Mouse (Mus musculus) bone marrow, adult 2 months (tissue): ENCODE results near the gene L3mbtl1. TPM values are rescaled to one million over a fixed set of nuclear protein-coding genes. Genes with fewer than 3 reads are reported as not detected.

Experiments
- H3K27ac ChIP-seq: fragments of 200-500 bp; 2 replicates; pipeline ENCODE4 v1.5.1; 2012; ENCODE audit warnings: low read depth, mild to moderate bottlenecking, control low read depth, inconsistent platforms, low read length; ENCODE audit not compliant: control insufficient read depth, poor library complexity, insufficient read depth
- H3K4me1 ChIP-seq: fragments of 200-500 bp; 2 replicates; pipeline ENCODE4 v1.6.1; 2011; ENCODE audit warnings: low read length; ENCODE audit not compliant: control insufficient read depth, insufficient read depth
- H3K4me3 ChIP-seq: fragments of 200-500 bp; replicated peaks from 2 replicates; pipeline ENCODE3; 2011; ENCODE audit warnings: mild to moderate bottlenecking, low read depth, low read length, control low read depth; ENCODE audit not compliant: control insufficient read depth
- CTCF ChIP-seq: fragments of 200-500 bp; IDR thresholded peaks from 2 replicates; pipeline ENCODE4 v1.5.1; 2011; ENCODE audit warnings: low read length, control low read depth; ENCODE audit not compliant: control insufficient read depth, insufficient read depth
- POLR2A ChIP-seq: fragments of 200-500 bp; IDR thresholded peaks from 2 replicates; pipeline ENCODE4 v1.6.1; 2011; ENCODE audit warnings: low read depth, mild to moderate bottlenecking, control low read depth, low read length, borderline replicate concordance; ENCODE audit not compliant: control insufficient read depth
- WGBS: fragments of 180-500 bp; shearing (Covaris S2); methylation state at CpG from one replicate; pipeline ENCODE4 v1.1.7; 2018; 5-methylcytosine and 5-hydroxymethylcytosine counted together
- polyA plus RNA-seq: library from polyadenylated mRNA; stranded (reverse); fragments of >200 nt; gene quantifications from 2 replicates; pipeline ENCODE4 v1.2.4, GENCODE M21; 2011; ENCODE audit warnings: low replicate concordance; ENCODE audit not compliant: missing spikeins, insufficient read depth, insufficient read length

Gene L3mbtl1
- polyA plus RNA-seq, 1 experiment, result 0.52 TPM

DNA sequence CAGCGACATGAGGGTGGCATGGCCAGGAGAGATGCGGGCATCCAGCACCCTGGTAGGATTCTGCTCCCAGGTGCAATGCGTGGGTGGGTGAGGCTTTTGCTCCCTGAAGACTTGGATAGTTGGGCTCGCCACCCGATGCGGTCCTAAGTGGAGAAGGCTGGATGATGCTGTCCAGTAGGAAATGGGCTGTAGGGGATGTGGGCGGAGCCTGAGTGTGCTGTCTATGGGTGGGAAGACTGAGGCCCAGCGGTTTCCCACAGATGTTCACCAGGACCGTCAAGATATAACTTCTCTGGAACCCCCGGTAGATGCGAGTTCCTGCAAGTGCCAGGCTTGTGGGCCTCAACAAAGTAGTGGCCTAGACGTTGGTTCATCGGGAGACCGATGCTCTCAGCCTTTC lies 4.9 kb downstream of the L3mbtl1 start:
- Histone ChIP-seq H3K4me1 (no peaks in the 10 kb centered on the region; the same call in 1 of the 2 replicates), H3K4me3 (no peak overlapping the region), H3K27ac (no peak overlapping the region)
- WGBS, result 60% methylated on average over 14 of the region's 14 CpGs
- TF ChIP-seq POLR2A (no peak), CTCF (no peak)

DNA sequence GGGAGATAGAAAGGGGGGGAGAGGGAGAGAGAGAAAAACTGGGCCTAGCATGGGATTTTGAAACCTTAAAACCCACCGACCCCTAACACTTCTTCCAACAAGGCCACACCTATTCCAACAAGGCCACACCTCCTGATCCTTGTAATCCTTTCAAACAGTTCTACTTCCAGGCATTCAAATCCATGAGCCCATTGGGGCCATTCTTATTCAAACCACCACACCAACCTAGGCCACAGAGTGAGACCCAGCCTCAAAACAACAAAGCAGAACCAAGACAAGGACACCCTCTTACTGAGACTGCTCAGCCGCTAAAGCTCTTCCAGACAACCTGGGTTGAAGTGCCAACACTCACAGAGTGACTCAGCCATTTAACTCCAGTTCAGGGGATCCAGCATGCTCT lies 7.5 kb downstream of the L3mbtl1 start:
- Histone ChIP-seq H3K27ac (no peak overlapping the region), H3K4me1 (no peaks in the 10 kb centered on the region), H3K4me3 (no peak overlapping the region)
- 84% methylated on average over 2 of the region's 2 CpGs for WGBS
- TF ChIP-seq POLR2A, result no peak
- no peak for TF ChIP-seq CTCF

DNA sequence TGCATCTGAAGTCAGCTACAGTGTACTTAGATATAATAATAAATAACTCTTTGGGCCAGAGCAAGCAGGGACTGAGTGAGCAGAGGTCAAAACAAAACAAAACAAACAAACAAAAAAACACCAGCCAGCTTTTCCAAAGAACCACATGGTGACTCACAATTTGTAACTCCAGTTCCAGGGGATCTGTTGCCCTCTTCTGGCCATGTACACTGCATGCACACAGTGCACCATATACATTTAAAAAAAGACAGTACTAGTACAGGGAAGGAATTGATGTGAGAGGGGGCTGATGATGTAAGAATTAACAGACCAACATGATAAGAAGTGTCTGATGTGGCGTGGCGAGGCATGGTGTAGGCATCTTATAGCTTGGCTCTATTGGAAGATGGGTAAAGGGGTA lies 13.6 kb downstream of the L3mbtl1 start:
- TF ChIP-seq CTCF (no peak), POLR2A (no peak)
- no peak overlapping the region for H3K27ac ChIP-seq
- 79% methylated on average over 2 of the region's 2 CpGs for WGBS
- H3K4me3 ChIP-seq, result no peak overlapping the region
- H3K4me1 ChIP-seq, result peaks cover 2% of the 10 kb centered on the region; the same call in 1 of the 2 replicates

DNA sequence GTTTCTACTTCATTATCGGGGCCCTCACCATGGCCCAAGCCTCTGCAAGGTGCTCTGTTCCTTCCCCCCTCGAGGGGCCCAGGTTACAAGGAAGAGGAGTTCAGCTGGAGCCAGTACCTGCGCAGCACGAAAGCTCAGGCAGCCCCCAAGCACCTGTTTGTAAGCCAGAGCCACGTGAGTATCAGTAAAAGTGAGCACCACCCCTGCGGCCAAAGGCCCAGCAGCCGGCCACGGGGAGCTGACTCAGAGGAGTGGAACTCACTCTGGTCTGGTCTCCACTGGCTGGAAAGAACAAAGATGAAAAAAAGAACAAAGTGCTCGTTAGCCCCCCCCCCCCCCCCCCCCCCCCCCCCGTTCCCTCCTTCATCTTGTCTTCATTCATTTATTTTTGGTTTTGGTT lies 18.0 kb downstream of the L3mbtl1 start:
- WGBS, result 65% methylated on average over 8 of the region's 10 CpGs
- Histone ChIP-seq H3K4me3 (no peak overlapping the region), H3K27ac (no peak overlapping the region), H3K4me1 (peaks cover 2% of the 10 kb centered on the region; the same call in 1 of the 2 replicates)
- TF ChIP-seq CTCF (no peak), POLR2A (no peak)

DNA sequence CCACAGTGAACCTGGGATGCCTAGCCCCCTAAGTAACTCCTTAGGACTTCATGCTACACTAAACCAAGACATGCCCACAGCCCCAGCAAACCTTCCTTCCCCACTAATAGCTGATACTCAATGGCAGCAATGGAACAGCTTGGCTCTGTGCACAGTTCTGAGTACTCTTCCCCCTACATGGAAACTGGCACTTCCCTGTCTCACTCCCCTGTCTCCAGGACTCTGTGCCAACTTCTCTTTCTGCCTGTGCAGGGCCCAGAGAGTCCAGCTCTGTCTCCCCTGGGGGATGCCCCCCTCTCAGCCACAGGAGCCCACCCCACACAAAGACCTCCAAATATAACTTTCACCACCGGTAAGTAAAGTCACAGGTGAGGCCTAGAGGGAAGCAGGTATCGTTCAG lies 23.5 kb downstream of the L3mbtl1 start:
- TF ChIP-seq POLR2A (no peak), CTCF (no peak)
- 72% methylated on average over 2 of the region's 2 CpGs for whole genome bisulfite sequencing
- H3K4me1 ChIP-seq, result no peaks in the 10 kb centered on the region; the same call in 1 of the 2 replicates
- H3K27ac ChIP-seq, result no peak overlapping the region; the same call in 1 of the 2 replicates
- no peak overlapping the region for H3K4me3 ChIP-seq

DNA sequence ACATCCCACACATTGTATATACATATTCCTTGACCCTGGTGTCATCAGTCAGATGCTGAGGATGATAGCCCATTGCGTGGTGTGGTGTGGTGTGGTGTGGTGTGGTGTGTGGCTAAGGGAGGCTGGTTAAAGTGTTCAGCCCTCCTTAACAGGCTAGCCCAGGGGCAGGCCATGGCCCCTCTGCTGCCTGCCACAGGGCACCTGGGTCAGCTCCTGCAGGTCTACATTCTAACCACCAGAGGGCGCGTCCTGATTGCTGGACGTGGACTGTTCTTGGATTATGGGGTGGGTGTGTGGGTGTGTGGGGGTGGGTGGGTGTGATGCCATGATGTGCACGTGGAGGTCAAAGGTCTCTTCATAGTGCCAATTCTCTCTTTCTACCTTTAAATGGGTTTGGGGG lies 25.1 kb downstream of the L3mbtl1 start:
- Histone ChIP-seq H3K4me1 (no peaks in the 10 kb centered on the region; the same call in 1 of the 2 replicates), H3K4me3 (no peak overlapping the region), H3K27ac (no peak overlapping the region)
- 6% methylated on average over 5 of the region's 5 CpGs for WGBS
- TF ChIP-seq CTCF (peak; percentile 80), POLR2A (no peak)

DNA sequence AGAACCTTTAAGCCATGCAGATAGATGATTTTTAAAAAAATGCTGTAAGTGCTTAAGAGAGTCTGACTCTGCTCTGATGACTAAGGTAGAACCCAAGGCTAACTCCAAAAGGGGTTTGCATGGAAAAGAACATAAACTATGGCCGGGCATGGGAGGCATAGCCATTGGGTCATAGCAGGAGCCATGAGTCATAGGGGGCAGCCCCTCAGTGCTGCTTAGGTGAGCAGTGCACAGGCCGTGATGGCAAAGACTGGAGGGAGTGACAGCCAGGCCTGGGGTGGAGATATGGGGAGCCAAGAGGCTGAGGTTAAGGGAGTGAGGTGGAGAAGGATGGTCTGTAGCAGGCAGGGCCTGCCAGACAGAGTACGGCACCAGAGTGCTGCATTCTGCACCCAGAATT lies 25.8 kb downstream of the L3mbtl1 start:
- TF ChIP-seq POLR2A (no peak), CTCF (no peak)
- WGBS, result 71% methylated on average over 3 of the region's 3 CpGs
- Histone ChIP-seq H3K27ac (no peak overlapping the region), H3K4me3 (no peak overlapping the region), H3K4me1 (no peaks in the 10 kb centered on the region; the same call in 1 of the 2 replicates)

DNA sequence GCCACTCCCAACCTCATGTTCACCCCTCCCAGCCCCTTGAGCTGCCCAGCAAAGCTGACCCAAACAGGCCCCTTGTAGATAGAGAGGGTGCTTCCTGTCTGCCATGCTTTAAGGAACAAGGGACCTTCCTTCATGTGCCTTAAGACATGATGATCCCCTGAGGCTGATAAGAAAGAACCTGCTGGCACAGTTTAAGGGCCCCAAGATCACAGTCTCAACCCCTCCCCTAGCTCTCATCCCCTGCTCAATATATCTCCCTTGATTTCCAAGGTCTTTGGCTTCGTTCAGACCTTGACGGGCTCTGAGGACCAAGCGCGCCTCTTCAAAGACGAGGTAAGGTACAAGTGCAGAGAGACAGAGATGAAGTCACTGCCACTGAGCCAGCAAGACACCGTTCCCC lies 27.6 kb downstream of the L3mbtl1 start:
- no peak for TF ChIP-seq POLR2A
- Histone ChIP-seq H3K4me3 (no peak overlapping the region), H3K4me1 (no peaks in the 10 kb centered on the region; the same call in 1 of the 2 replicates), H3K27ac (no peak overlapping the region)
- 83% methylated on average over 6 of the region's 6 CpGs for WGBS

DNA sequence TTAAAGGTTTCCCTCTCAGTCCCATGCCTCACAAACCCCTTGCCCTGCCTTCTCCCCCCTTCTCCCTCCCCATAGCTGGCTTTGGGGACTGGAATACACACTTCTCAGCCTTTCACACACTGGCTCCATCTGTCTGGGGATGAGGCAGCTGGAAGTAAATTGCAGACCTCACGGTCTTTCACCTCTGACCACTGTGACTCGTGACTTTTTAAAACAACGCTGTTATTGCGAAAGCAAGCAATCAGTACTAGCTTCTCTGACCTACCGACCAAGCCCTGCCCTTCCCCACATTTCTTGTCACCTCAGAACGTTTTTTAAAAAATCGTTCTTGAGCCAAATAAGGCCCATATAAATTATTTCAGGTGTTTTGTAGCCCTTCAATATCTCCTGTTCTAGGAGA lies 29.5 kb downstream of the L3mbtl1 start:
- H3K27ac ChIP-seq, result peak overlapping the region; percentile 2; the same call in 1 of the 2 replicates
- H3K4me3 ChIP-seq, result no peak overlapping the region
- TF ChIP-seq POLR2A, result no peak
- no peak for TF ChIP-seq CTCF
- 11% methylated on average over 7 of the region's 7 CpGs for WGBS
- H3K4me1 ChIP-seq, result no peaks in the 10 kb centered on the region; the same call in 1 of the 2 replicates
